Mouse (Mus musculus): ENCODE results near the gene H2al2a.

The H2al2a gene

DNA sequence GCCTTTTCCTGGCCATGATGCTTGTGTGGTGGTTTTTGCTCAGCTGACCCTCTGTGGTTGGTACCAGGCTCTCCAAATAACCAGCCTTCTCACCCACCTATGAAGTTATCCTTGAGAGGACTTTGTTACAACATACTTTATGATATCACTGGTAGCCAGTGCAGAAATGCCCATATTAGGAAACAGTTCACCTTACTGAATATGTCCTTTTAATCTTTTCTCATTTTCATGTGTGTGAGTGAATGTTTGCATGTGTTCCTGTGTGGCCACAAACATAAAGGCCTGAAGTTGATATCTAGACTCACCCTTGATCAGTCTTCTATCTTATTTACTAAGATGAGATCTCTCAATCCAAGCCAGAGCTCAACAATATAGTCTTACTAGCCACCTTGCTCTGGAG is at the start of gene H2al2a:
Gene H2al2a (minus strand): TSS at position 101 of the 400 bp plus-strand sequence.
- DNase-seq (ENCODE audit: extremely low spot score): no peak

DNA sequence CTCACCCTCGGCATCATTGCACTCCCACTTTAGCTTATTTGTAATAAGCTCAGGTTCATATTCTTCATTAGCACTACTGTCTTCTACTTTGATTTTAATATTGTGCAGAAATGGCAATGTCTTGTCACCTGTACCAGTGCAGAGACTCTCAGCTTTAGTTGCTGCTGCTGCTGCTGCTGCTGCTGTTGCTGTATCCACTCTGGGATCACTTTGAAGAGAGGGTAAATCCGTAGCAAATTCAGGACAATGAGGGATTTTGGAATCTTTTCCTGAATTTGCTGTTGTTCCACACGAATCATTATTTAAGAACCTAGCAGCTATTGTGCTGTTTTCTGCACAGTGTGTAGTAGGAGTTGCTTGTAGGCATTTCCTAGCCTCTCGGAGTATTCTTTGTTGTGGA is 49.4 kb upstream of the H2al2a start:
- DNase-seq (ENCODE audit: extremely low spot score): peak; percentile 51

- DNase-seq (ENCODE audit: extremely low spot score): peak; percentile 50
Measured at GRCm38 (mm10) chr2:18045781-18046181, 49.0 kb upstream of the H2al2a start.

GRCm38 (mm10) chr2:18045143-18045780 is 48.5 kb upstream of the H2al2a start:
- peak; percentile 50 for DNase-seq (ENCODE audit: extremely low spot score)

DNA sequence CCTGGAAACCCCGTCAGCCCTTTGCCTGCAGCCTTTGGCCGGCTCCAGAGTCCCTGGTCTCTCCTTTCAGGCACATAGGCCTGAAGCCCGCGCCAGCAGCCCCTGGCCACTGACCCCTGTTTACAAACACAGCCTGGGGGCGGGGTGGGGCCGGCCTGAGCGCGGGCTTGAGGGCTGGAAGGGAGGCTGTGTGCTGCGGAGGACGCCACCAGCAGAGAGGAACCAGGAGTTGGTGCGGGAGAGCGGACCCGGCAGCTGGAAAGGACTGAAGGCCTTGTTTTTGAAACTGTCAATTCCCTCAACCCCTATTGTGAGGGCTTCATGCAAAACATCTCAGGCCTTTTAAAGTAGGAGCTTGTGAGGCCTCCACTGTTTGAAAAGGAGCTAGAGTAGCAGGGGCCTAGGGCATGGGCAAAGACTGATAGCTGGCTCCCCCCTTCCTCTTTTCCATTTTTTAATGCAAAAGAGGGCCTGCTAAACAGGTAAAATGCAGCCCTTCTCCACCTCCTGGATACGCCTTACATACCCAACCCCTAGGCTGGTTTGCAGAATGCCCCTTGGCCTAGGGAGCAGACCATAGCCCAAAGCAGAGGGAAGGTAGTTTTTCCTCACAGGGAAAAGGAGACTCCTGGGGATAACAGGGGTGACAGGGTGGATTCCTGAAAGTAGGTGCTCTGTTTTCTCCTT is 44.6 kb upstream of the H2al2a start:
- peak; percentile 87 for DNase-seq (ENCODE audit: extremely low spot score)

- DNase-seq (ENCODE audit: extremely low spot score): peak; percentile 80
Measured at GRCm38 (mm10) chr2:18040347-18041160, 43.8 kb upstream of the H2al2a start.

GRCm38 (mm10) chr2:18039566-18040290 is 43.0 kb upstream of the H2al2a start:
- DNase-seq (ENCODE audit: extremely low spot score): peak; percentile 81

- DNase-seq (ENCODE audit: extremely low spot score): peak; percentile 63
Measured at GRCm38 (mm10) chr2:18038895-18039371, 42.2 kb upstream of the H2al2a start.

DNA sequence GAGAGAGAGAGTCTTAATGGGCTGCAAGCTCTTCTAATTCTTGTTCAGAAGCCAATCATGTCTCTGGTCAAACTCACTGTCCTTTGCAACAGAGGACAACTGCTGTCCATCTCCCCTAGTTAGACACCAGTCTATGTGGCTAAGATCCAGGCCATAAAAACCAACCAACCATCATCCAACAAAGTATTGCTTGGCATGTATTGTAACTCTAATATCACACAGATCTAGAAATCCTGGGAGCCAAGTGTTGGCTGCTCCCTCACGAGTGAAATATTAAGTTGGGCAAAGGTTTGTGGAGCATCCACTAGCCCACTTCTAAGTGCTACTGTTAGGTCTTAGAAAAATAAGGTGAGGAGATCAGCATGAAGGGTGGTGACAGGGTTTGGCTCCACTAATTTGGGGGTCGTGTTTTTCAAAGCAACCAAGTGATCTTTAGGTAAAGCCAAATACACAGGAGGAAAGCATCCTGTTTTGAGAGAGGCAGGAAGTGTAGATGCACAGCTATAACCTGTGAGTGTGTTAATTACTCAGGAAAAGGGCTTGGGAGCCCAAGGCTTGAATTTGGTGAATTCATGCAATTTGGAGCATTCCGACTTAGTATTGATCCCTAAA is 41.5 kb upstream of the H2al2a start:
- DNase-seq (ENCODE audit: extremely low spot score): no peak

DNA sequence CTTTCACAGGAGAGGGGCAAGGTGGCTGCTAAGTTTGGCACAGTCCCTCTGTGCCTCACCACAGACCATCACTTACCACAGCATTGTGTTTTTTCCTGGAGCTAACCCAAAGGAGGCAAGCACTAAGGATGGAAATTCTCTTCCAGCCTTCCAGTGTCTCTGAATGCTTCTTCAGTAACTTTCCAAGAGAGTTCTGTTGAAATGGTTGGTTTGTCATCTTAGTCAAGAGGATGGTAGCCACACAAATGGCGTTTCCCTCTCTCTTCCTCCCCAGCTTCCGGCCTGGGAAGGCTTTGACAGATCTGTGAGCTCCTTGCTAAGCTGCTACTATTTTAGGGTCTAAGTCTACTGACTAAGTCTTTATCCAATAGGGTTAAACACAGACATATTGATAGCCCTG is 40.7 kb upstream of the H2al2a start, which contains the start of gene A930004D18Rik:
Gene A930004D18Rik (minus strand): TSS at position 247 of the 400 bp plus-strand sequence.
- DNase-seq (ENCODE audit: extremely low spot score): peak; percentile 8

DNA sequence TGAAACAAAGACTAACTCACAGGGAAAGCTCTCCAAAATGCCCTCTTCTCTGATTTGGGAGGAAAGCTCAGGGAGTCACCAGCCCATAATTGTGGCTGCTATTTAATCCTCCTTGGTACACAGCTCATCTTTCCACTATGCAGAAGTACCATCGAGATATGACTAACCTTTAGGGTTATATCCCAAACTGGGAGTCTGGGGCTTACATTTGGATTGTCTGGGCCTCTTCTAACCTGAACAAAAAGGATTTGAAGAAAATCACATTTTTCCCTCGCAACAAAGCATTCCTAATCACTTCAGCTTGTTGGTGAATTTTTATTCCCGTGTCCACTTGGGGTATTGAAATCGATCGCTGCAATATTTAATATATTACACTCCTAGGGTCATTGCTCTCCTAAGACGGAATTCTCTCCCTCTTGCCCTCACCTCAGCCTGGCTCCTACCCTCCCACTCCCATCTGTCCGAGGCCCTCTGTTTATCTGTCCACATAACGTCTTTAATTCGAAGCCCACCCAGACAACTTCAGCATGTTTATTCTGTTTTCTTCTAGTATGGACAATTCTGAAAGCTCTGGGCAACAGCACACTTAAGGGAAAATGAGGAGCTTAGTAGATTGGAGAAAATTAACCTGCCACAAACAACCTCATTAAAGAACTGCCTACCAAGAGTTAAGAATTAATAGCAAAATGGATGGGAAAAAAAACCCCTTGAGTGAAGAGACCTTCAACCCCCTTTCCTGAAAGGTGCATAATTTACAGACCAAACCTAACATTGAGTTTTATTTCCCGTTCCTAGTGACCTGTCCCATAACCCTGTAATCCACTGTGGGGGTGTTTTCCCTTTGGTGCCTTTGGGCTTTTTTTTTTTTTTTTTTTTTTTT is 37.9 kb upstream of the H2al2a start:
- DNase-seq (ENCODE audit: extremely low spot score): peak; percentile 24

DNA sequence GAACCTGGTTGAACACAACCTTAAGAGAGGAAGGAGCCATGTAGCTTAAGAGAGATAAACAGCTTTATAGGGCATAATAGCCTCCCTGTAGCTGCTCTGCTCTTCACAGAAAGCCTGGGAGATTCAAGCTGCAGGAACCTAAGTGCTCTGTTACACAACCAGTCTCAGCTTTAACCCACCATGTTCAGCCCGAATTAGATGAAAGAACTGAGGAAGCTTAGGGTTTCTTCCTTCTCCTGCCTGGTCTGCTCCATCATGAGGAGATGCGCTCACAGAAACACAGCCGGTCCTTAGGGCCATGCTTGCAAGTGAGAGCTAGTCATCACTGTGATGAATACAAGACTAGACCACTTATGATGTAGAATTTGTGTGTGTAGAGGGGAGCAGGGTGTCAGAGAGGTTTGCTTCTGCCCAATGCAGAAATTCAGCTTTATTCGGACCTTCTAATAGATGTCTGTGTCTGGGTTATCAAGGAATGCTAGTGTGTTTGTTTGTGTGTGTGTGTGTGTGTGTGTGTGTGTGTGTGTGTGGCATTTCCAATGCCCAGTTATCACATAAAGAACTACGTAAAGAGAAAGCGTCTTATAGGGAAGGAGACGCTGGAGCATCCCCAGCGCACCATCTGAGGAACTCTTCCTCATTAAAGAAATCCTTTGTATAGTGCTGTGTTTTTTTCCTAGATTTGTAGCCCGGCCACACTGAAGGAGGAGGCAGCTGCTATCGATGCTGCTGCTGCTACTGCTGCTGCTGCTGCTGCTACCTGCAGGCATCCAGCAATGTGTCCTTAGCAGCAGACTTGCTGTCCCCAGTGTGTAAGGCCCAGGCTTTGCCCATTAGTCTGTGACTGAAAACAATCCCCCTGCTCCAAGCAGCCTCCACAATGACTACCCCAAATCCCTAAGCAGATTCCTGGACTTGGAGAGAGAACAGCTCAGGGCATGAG is 36.7 kb upstream of the H2al2a start:
- peak; percentile 54 for DNase-seq (ENCODE audit: extremely low spot score)

DNA sequence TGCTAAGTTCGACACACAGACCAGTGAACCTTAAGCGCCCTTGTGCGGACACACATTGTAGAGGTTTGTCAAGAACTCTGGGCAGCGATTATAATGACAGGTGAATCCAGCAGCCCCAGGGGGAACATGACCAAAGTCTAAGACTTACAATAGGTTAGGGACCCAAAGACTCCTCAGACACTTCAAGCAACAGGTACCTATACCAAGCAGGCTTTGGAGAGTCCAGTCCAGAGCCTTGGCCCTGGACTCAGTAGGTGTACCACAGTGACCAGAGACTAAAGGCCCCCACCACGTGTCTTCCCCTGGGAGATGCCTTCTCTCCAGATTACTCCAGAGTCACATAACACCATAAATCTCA is 35.8 kb upstream of the H2al2a start:
- DNase-seq (ENCODE audit: extremely low spot score): no peak

DNA sequence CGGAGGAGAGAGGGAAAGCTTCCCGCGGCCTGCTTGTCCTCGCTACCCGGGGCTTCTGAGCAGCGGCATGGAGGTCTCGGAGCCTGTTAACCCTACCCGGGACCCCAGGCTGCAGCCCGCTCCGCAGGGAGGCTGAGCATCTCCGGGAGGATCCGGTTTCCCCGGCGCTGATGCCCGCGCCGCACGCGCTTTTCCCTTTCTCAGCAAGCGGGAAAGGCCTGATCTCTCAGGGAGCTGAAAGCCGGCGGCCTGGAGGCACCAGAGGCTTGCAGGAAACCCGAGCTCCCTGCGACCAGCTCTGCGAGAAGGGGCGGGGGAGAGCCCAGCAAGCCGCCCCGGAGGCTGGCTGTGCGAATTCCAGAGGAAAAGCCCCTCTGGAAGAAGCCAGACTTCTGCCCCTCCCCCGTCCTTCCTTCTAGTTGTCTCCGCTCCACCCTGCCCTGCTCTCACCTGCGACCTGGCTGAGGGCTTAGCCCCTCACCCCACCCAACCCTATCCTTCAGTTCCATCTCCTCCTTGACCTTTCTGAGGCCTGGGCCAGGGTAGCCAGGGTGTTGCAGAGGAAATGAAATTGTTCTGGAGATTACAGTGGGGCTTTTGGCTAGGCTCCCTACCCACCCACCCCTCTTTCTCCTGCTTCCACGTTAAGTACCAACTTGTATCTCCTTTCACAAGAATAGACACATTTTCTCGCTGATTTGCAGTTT is 35.2 kb upstream of the H2al2a start:
- peak; percentile 89 for DNase-seq (ENCODE audit: extremely low spot score)

- peak; percentile 78 for DNase-seq (ENCODE audit: extremely low spot score)
Measured at GRCm38 (mm10) chr2:18031271-18031821, 34.6 kb upstream of the H2al2a start.

GRCm38 (mm10) chr2:18030581-18030980 is 33.8 kb upstream of the H2al2a start:
- DNase-seq (ENCODE audit: extremely low spot score): peak; percentile 58

DNA sequence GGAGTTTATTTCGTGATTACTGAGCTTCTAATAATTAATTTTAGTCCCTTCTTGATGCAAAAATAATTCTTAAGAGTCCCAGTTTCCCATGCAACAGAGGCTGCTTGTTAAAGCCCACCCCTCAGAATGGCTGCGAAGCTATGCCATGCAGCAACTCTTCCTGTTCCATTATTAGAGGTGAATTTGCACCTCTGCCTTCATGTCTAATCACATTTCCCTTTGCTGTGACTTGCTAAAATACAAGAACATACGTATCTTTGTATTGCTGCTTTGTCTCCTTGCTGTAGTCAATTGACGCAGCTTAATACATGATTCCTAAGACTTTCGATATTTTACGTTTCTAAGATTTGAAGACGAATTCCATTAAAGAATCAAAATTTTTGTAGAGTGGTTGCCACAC is 32.9 kb upstream of the H2al2a start:
- peak; percentile 38 for DNase-seq (ENCODE audit: extremely low spot score)

Measured in embryo, embryonic 9.5 days (tissue).